Mouse (Mus musculus) heart, embryonic 11.5 days (tissue): Measurements from ENCODE around the gene Trim50. TPM values are rescaled to one million over a fixed set of nuclear protein-coding genes. Genes with fewer than 3 reads are reported as not detected.
A peak's percentile ranks its signal among the peaks of the same experiment; 100 is the strongest.

Source experiments
- ATAC-seq: fragments of 200-750 bp; cut with Nextera tagmentation; replicated peaks from 2 replicates; pipeline ENCODE4 v1.8.0; 2017; ENCODE audit warnings: moderate library complexity; ENCODE audit not compliant: insufficient number of reproducible peaks, low FRiP score, low TSS enrichment
- H3K27ac ChIP-seq: fragments of 300-500 bp; sonication (generic); 2 replicates; pipeline ENCODE4 v1.5.1; 2014; ENCODE audit warnings: mild to moderate bottlenecking, low read depth, low read length
- H3K27me3 ChIP-seq: fragments of 300-500 bp; sonication (generic); 2 replicates; pipeline ENCODE4 v1.6.1; 2014; ENCODE audit warnings: mild to moderate bottlenecking, low read length, mixed read lengths; ENCODE audit not compliant: control insufficient read depth, insufficient read depth
- H3K36me3 ChIP-seq: fragments of 300-500 bp; sonication (generic); 2 replicates; pipeline ENCODE4 v1.6.1; 2014; ENCODE audit warnings: mild to moderate bottlenecking, low read length, moderate library complexity, mixed read lengths; ENCODE audit not compliant: control insufficient read depth, insufficient read depth
- H3K4me1 ChIP-seq: fragments of 300-500 bp; sonication (generic); 2 replicates; pipeline ENCODE4 v1.6.1; 2014; ENCODE audit warnings: low read length; ENCODE audit not compliant: control insufficient read depth, insufficient read depth
- H3K4me2 ChIP-seq: fragments of 300-500 bp; sonication (generic); 2 replicates; pipeline ENCODE4 v1.6.1; 2014; ENCODE audit warnings: mild to moderate bottlenecking, moderate library complexity
- H3K4me3 ChIP-seq: fragments of 300-500 bp; sonication (generic); 2 replicates; pipeline ENCODE4 v1.5.1; 2014; ENCODE audit warnings: low read depth, low read length
- H3K9ac ChIP-seq: fragments of 300-500 bp; sonication (generic); 2 replicates; pipeline ENCODE4 v1.6.1; 2014; ENCODE audit warnings: mild to moderate bottlenecking, low read depth, low read length, moderate library complexity
- H3K9me3 ChIP-seq: fragments of 300-500 bp; sonication (generic); replicated peaks from 2 replicates; pipeline ENCODE4 v1.6.1; 2016; ENCODE audit warnings: low read length; ENCODE audit not compliant: control insufficient read depth
- WGBS: fragments of 180-500 bp; shearing (Covaris S2); extraction: QIAGEN DNeasy Blood & Tissue Kit; methylation state at CpG from one replicate; pipeline ENCODE4 v1.1.7; 2014; ENCODE audit not compliant: insufficient replicate concordance; 5-methylcytosine and 5-hydroxymethylcytosine counted together
- polyA plus RNA-seq: library from polyadenylated mRNA; unstranded; fragments of >200 nt; fragmentation: Nextera tagmentation; extraction: Ambion mirVana; gene quantifications from 2 replicates; pipeline ENCODE4 v1.2.1, GENCODE M21; 2014

Gene Trim50
- polyA plus RNA-seq, 1 experiment from 2014 or later: not detected

GRCm38 (mm10) chr5:135373601-135374000 is 20.5 kb downstream of the Trim50 start:
- H3K9ac ChIP-seq: no peak overlapping the region
- no peak overlapping the region for H3K4me3 ChIP-seq
- peaks cover 45% of the 10 kb centered on the region for H3K36me3 ChIP-seq
- peaks cover 5% of the 10 kb centered on the region for H3K4me1 ChIP-seq
- WGBS: 88% methylated on average over 5 of the region's 5 CpGs
- no peak overlapping the region for H3K27ac ChIP-seq
- no peak for ATAC-seq
- H3K9me3 ChIP-seq: no peaks in the 10 kb centered on the region; the same call in 1 of the 2 replicates
- no peak overlapping the region for H3K4me2 ChIP-seq
- H3K27me3 ChIP-seq: no peaks in the 10 kb centered on the region

GRCm38 (mm10) chr5:135375167-135375566 is 22.1 kb downstream of the Trim50 start:
- no peaks in the 10 kb centered on the region for H3K27me3 ChIP-seq

GRCm38 (mm10) chr5:135376341-135376740 is 23.2 kb downstream of the Trim50 start:
- no peaks in the 10 kb centered on the region for H3K27me3 ChIP-seq
- no peaks in the 10 kb centered on the region for H3K4me1 ChIP-seq
- 82% methylated on average over 2 of the region's 2 CpGs for WGBS
- H3K27ac ChIP-seq: no peak overlapping the region
- no peaks in the 10 kb centered on the region; the same call in 1 of the 2 replicates for H3K9me3 ChIP-seq
- no peak overlapping the region for H3K4me3 ChIP-seq
- no peak overlapping the region for H3K4me2 ChIP-seq
- H3K36me3 ChIP-seq: peaks cover 65% of the 10 kb centered on the region
- no peak for ATAC-seq
- no peak overlapping the region for H3K9ac ChIP-seq

More at GRCm38 (mm10) chr5:135375167-135375566, 22.1 kb downstream of the Trim50 start:
- H3K9me3 ChIP-seq: no peaks in the 10 kb centered on the region; the same call in 1 of the 2 replicates
- no peak overlapping the region for H3K27ac ChIP-seq
- peaks cover 5% of the 10 kb centered on the region for H3K4me1 ChIP-seq
- peaks cover 54% of the 10 kb centered on the region for H3K36me3 ChIP-seq
- WGBS: 86% methylated on average over 8 of the region's 8 CpGs
- H3K4me2 ChIP-seq: no peak overlapping the region
- ATAC-seq: no peak
- H3K9ac ChIP-seq: no peak overlapping the region
- H3K4me3 ChIP-seq: no peak overlapping the region

- H3K9ac ChIP-seq: no peak overlapping the region
- no peak overlapping the region for H3K4me3 ChIP-seq
- H3K36me3 ChIP-seq: peaks cover 74% of the 10 kb centered on the region
- H3K9me3 ChIP-seq: no peaks in the 10 kb centered on the region
- 90% methylated on average over 4 of the region's 4 CpGs for WGBS
- no peak overlapping the region for H3K4me2 ChIP-seq
- no peaks in the 10 kb centered on the region for H3K4me1 ChIP-seq
- no peaks in the 10 kb centered on the region for H3K27me3 ChIP-seq
- no peak overlapping the region for H3K27ac ChIP-seq
- no peak for ATAC-seq
Measured at GRCm38 (mm10) chr5:135380681-135381080, 27.6 kb downstream of the Trim50 start.

GRCm38 (mm10) chr5:135381356-135381925 is 28.3 kb downstream of the Trim50 start:
- Histone ChIP-seq H3K4me2 (no peak overlapping the region), H3K27me3 (no peaks in the 10 kb centered on the region), H3K27ac (no peak overlapping the region), H3K9me3 (no peaks in the 10 kb centered on the region), H3K36me3 (peaks cover 71% of the 10 kb centered on the region), H3K4me1 (no peaks in the 10 kb centered on the region), H3K4me3 (no peak overlapping the region), H3K9ac (no peak overlapping the region)
- 97% methylated on average over 10 of the region's 10 CpGs for WGBS
- ATAC-seq: no peak

GRCm38 (mm10) chr5:135382746-135383145 is 29.7 kb downstream of the Trim50 start:
- H3K4me3 ChIP-seq: no peak overlapping the region
- no peak overlapping the region for H3K4me2 ChIP-seq
- no peaks in the 10 kb centered on the region for H3K9me3 ChIP-seq
- no peak overlapping the region for H3K27ac ChIP-seq
- no peak for ATAC-seq
- H3K36me3 ChIP-seq: peaks cover 78% of the 10 kb centered on the region
- WGBS: 86% methylated on average over 7 of the region's 7 CpGs
- no peaks in the 10 kb centered on the region for H3K27me3 ChIP-seq
- no peak overlapping the region for H3K9ac ChIP-seq
- H3K4me1 ChIP-seq: no peaks in the 10 kb centered on the region

- WGBS: 84% methylated on average over 10 of the region's 10 CpGs
- ATAC-seq: no peak
- H3K9me3 ChIP-seq: no peaks in the 10 kb centered on the region
- no peak overlapping the region for H3K9ac ChIP-seq
- H3K4me3 ChIP-seq: no peak overlapping the region
- H3K4me2 ChIP-seq: no peak overlapping the region
- peaks cover 74% of the 10 kb centered on the region for H3K36me3 ChIP-seq
- H3K4me1 ChIP-seq: no peaks in the 10 kb centered on the region
- no peak overlapping the region for H3K27ac ChIP-seq
- H3K27me3 ChIP-seq: no peaks in the 10 kb centered on the region
Measured at GRCm38 (mm10) chr5:135383771-135384170, 30.7 kb downstream of the Trim50 start.

GRCm38 (mm10) chr5:135394004-135394823 is 41.1 kb downstream of the Trim50 start, which contains the start of gene Pom121:
Pom121 (minus strand) TSS chr5:135394546.
- Histone ChIP-seq H3K9me3 (no peaks in the 10 kb centered on the region), H3K4me3 (peak within 1 kb of the TSS; percentile 97), H3K4me1 (peaks cover 4% of the 10 kb centered on the region), H3K36me3 (peaks cover 14% of the 10 kb centered on the region), H3K4me2 (peak within 1 kb of the TSS; percentile 74), H3K27ac (peak within 1 kb of the TSS; percentile 82), H3K27me3 (no peaks in the 10 kb centered on the region), H3K9ac (peak within 1 kb of the TSS; percentile 99)
- WGBS: under 1% methylated on average over 95 of the region's 110 CpGs
- ATAC-seq: peak; percentile 82
